Mouse (Mus musculus): ENCODE measurements at regions not wholly inside any gene's neighbourhood (a gene's known extent, or its start where the extent isn't known, plus 50 kb on each side); places are given as distances from the start of the nearest gene placed in this dataset.
"Not testable (repeated sequence)": the region's sequence is repeated elsewhere in the genome, so short reads cannot be mapped to it uniquely, and the experiment has no call there.

- no peak for DNase-seq (ENCODE audit: low spot score)
- H3K9me3 ChIP-seq (ENCODE audit: low read length): no peaks in the 10 kb centered on the region
These were observed 160.2 kb downstream of the Kif26a start for GRCm38 (mm10) chr12:112306208-112306607.

GRCm38 (mm10) chr12:112308016-112308415 is 162.0 kb downstream of the Kif26a start:
- Histone ChIP-seq H3K4me1 (ENCODE audit: insufficient read depth, low read length) (peaks cover 10% of the 10 kb centered on the region; the same call in 1 of the 2 replicates), H3K36me3 (ENCODE audit: insufficient read depth, low read length) (no peaks in the 10 kb centered on the region), H3K27ac (no peak overlapping the region), H3K4me3 (ENCODE audit: low read length) (no peak overlapping the region), H3K4me2 (ENCODE audit: low read depth, low read length) (no peak overlapping the region), H3K27me3 (ENCODE audit: insufficient read depth, low read length) (no peaks in the 10 kb centered on the region), H3K9ac (replicated peaks; ENCODE audit: low read length) (no peak overlapping the region), H3K9me3 (ENCODE audit: low read length) (no peaks in the 10 kb centered on the region)
- DNase-seq (ENCODE audit: low spot score) (no peak), ATAC-seq (no peak)
- TF ChIP-seq CTCF (IDR thresholded peaks at IDR 0.05; ENCODE audit: low read depth): no peak

More at GRCm38 (mm10) chr12:112306208-112306607, 160.2 kb downstream of the Kif26a start:
- 58% methylated on average over 7 of the region's 7 CpGs for WGBS
- Histone ChIP-seq H3K36me3 (ENCODE audit: insufficient read depth, low read length) (no peaks in the 10 kb centered on the region), H3K27ac (no peak overlapping the region), H3K4me3 (ENCODE audit: low read length) (no peak overlapping the region), H3K4me1 (ENCODE audit: insufficient read depth, low read length) (peaks cover 16% of the 10 kb centered on the region), H3K9ac (replicated peaks; ENCODE audit: low read length) (no peak overlapping the region), H3K4me2 (ENCODE audit: low read depth, low read length) (no peak overlapping the region), H3K27me3 (ENCODE audit: insufficient read depth, low read length) (no peaks in the 10 kb centered on the region)
- ATAC-seq: no peak
- no peak for TF ChIP-seq CTCF (IDR thresholded peaks at IDR 0.05; ENCODE audit: low read depth)

GRCm38 (mm10) chr12:112309096-112309495 is 163.1 kb downstream of the Kif26a start:
- H3K9ac ChIP-seq (replicated peaks; ENCODE audit: low read length); H3K4me2 ChIP-seq (ENCODE audit: low read depth, low read length); ATAC-seq; H3K27me3 ChIP-seq (ENCODE audit: insufficient read depth, low read length); H3K36me3 ChIP-seq (ENCODE audit: insufficient read depth, low read length); DNase-seq (ENCODE audit: low spot score); H3K27ac ChIP-seq; H3K4me3 ChIP-seq (ENCODE audit: low read length); H3K9me3 ChIP-seq (ENCODE audit: low read length): not testable (repeated sequence)
- H3K4me1 ChIP-seq (ENCODE audit: insufficient read depth, low read length): peaks cover 10% of the 10 kb centered on the region; the same call in 1 of the 2 replicates
- 90% methylated on average over 13 of the region's 13 CpGs for WGBS

GRCm38 (mm10) chr12:112309781-112310180 is 163.8 kb downstream of the Kif26a start:
- no peak overlapping the region for H3K9ac ChIP-seq (replicated peaks; ENCODE audit: low read length)
- H3K27ac ChIP-seq: no peak overlapping the region
- WGBS: 72% methylated on average over 10 of the region's 10 CpGs
- H3K27me3 ChIP-seq (ENCODE audit: insufficient read depth, low read length): no peaks in the 10 kb centered on the region
- H3K9me3 ChIP-seq (ENCODE audit: low read length): no peaks in the 10 kb centered on the region
- H3K4me2 ChIP-seq (ENCODE audit: low read depth, low read length): no peak overlapping the region
- no peaks in the 10 kb centered on the region for H3K36me3 ChIP-seq (ENCODE audit: insufficient read depth, low read length)
- TF ChIP-seq CTCF (IDR thresholded peaks at IDR 0.05; ENCODE audit: low read depth): peak; percentile 68
- DNase-seq (ENCODE audit: low spot score) (peak; percentile 43), ATAC-seq (0 out of 2 replicates have a peak, but pooled peaks have one; percentile 47)
- peaks cover 10% of the 10 kb centered on the region; the same call in 1 of the 2 replicates for H3K4me1 ChIP-seq (ENCODE audit: insufficient read depth, low read length)
- no peak overlapping the region for H3K4me3 ChIP-seq (ENCODE audit: low read length)

GRCm38 (mm10) chr12:112310661-112311060 is 164.7 kb downstream of the Kif26a start:
- DNase-seq (ENCODE audit: low spot score) (no peak), ATAC-seq (peak; percentile 56)
- no peaks in the 10 kb centered on the region for H3K36me3 ChIP-seq (ENCODE audit: insufficient read depth, low read length)
- H3K9ac ChIP-seq (replicated peaks; ENCODE audit: low read length): no peak overlapping the region
- peaks cover 10% of the 10 kb centered on the region; the same call in 1 of the 2 replicates for H3K4me1 ChIP-seq (ENCODE audit: insufficient read depth, low read length)
- no peaks in the 10 kb centered on the region for H3K9me3 ChIP-seq (ENCODE audit: low read length)
- H3K4me3 ChIP-seq (ENCODE audit: low read length): no peak overlapping the region
- 66% methylated on average over 10 of the region's 10 CpGs for WGBS
- no peak for TF ChIP-seq CTCF (IDR thresholded peaks at IDR 0.05; ENCODE audit: low read depth)
- no peak overlapping the region for H3K4me2 ChIP-seq (ENCODE audit: low read depth, low read length)
- H3K27me3 ChIP-seq (ENCODE audit: insufficient read depth, low read length): no peaks in the 10 kb centered on the region
- no peak overlapping the region for H3K27ac ChIP-seq

GRCm38 (mm10) chr12:112314781-112315180 is 168.8 kb downstream of the Kif26a start:
- no peaks in the 10 kb centered on the region for H3K36me3 ChIP-seq (ENCODE audit: insufficient read depth, low read length)
- H3K4me1 ChIP-seq (ENCODE audit: insufficient read depth, low read length): peaks cover 10% of the 10 kb centered on the region; the same call in 1 of the 2 replicates
- TF ChIP-seq CTCF (IDR thresholded peaks at IDR 0.05; ENCODE audit: low read depth): no peak
- no peak overlapping the region for H3K27ac ChIP-seq
- ATAC-seq (no peak), DNase-seq (ENCODE audit: low spot score) (no peak)
- H3K4me3 ChIP-seq (ENCODE audit: low read length): no peak overlapping the region
- H3K27me3 ChIP-seq (ENCODE audit: insufficient read depth, low read length): no peaks in the 10 kb centered on the region
- no peak overlapping the region for H3K4me2 ChIP-seq (ENCODE audit: low read depth, low read length)
- H3K9ac ChIP-seq (replicated peaks; ENCODE audit: low read length): no peak overlapping the region
- WGBS: 81% methylated on average over 5 of the region's 5 CpGs
- H3K9me3 ChIP-seq (ENCODE audit: low read length): no peaks in the 10 kb centered on the region

GRCm38 (mm10) chr12:112317191-112317590 is 171.2 kb downstream of the Kif26a start:
- no peak for TF ChIP-seq CTCF (IDR thresholded peaks at IDR 0.05; ENCODE audit: low read depth)
- 80% methylated on average over 9 of the region's 9 CpGs for WGBS
- no peaks in the 10 kb centered on the region for H3K9me3 ChIP-seq (ENCODE audit: low read length)
- no peak overlapping the region for H3K4me2 ChIP-seq (ENCODE audit: low read depth, low read length)
- H3K36me3 ChIP-seq (ENCODE audit: insufficient read depth, low read length): no peaks in the 10 kb centered on the region
- no peak overlapping the region for H3K4me3 ChIP-seq (ENCODE audit: low read length)
- ATAC-seq: no peak
- no peak overlapping the region for H3K9ac ChIP-seq (replicated peaks; ENCODE audit: low read length)
- DNase-seq (ENCODE audit: low spot score): no peak
- H3K27ac ChIP-seq: no peak overlapping the region
- H3K4me1 ChIP-seq (ENCODE audit: insufficient read depth, low read length): no peaks in the 10 kb centered on the region
- no peaks in the 10 kb centered on the region for H3K27me3 ChIP-seq (ENCODE audit: insufficient read depth, low read length)
